Mouse (Mus musculus): ENCODE data around the gene Gal3st3. TPM values are rescaled to one million over a fixed set of nuclear protein-coding genes. Genes with fewer than 3 reads are reported as not detected.

Gal3st3 gene
- polyA plus RNA-seq, 2 experiments: 5.0 to 7.1 TPM

- Histone ChIP-seq H3K27me3 (ENCODE audit: control insufficient read depth, insufficient read depth, low read length) (no peaks in the 10 kb centered on the region), H3K4me3 (replicated peaks; ENCODE audit: low read length) (no peak overlapping the region), H3K36me3 (ENCODE audit: control insufficient read depth, insufficient read depth, low read length) (no peaks in the 10 kb centered on the region), H3K9ac (ENCODE audit: low read depth, low read length, severe bottlenecking) (no peak overlapping the region), H3K27ac (replicated peaks; ENCODE audit: low read depth, low read length) (no peak overlapping the region), H3K4me1 (ENCODE audit: control insufficient read depth, insufficient read depth, low read length) (no peaks in the 10 kb centered on the region), H3K9me3 (ENCODE audit: control insufficient read depth, low read length) (no peaks in the 10 kb centered on the region), H3K4me2 (replicated peaks; ENCODE audit: low read depth, low read length, severe bottlenecking) (no peak overlapping the region)
- WGBS: no CpG with 5 or more reads among the region's 1 CpGs
- TF ChIP-seq POLR2A (IDR thresholded peaks at IDR 0.05; ENCODE audit: borderline replicate concordance, extremely low read depth, insufficient read depth, insufficient read length): no peak
- DNase-seq (ENCODE audit: low spot score) (no peak), ATAC-seq (ENCODE audit: low FRiP score, low read depth) (no peak)
These were observed 57.9 kb downstream of the Gal3st3 start for GRCm38 (mm10) chr19:5356080-5356479.

Other genes starting within 250 kb of the Gal3st3 start
- 4.9 and 6.1 TPM in 2 replicates for gene Rin1, start 247.8 kb upstream of the Gal3st3 start, polyA plus RNA-seq (2012; rRNA removed)
- 2.5 and 2.6 TPM in 2 replicates for gene Rin1, start 247.8 kb upstream of the Gal3st3 start, polyA plus RNA-seq (2014; fragmentation: Nextera tagmentation; extraction: Ambion mirVana)
- gene Cd248, start 230.3 kb upstream of the Gal3st3 start, polyA plus RNA-seq (2012; rRNA removed): 97.5 and 115 TPM in 2 replicates
- 123 and 127 TPM in 2 replicates for gene Cd248, start 230.3 kb upstream of the Gal3st3 start, polyA plus RNA-seq (2014; fragmentation: Nextera tagmentation; extraction: Ambion mirVana)
- gene Tmem151a, start 212.8 kb upstream of the Gal3st3 start, polyA plus RNA-seq (2012; rRNA removed): 0.96 and 1.4 TPM in 2 replicates
- gene Tmem151a, start 212.8 kb upstream of the Gal3st3 start, polyA plus RNA-seq (2014; fragmentation: Nextera tagmentation; extraction: Ambion mirVana): 1.8 and 2.1 TPM in 2 replicates
- 121 and 130 TPM in 2 replicates for gene Yif1a, start 209.8 kb upstream of the Gal3st3 start, polyA plus RNA-seq (2012; rRNA removed)
- 129 and 144 TPM in 2 replicates for gene Yif1a, start 209.8 kb upstream of the Gal3st3 start, polyA plus RNA-seq (2014; fragmentation: Nextera tagmentation; extraction: Ambion mirVana)
- gene Cnih2, start 199.8 kb upstream of the Gal3st3 start, polyA plus RNA-seq (2012; rRNA removed): 40.8 and 60.9 TPM in 2 replicates
- gene Cnih2, start 199.8 kb upstream of the Gal3st3 start, polyA plus RNA-seq (2014; fragmentation: Nextera tagmentation; extraction: Ambion mirVana): 40.5 and 45.1 TPM in 2 replicates
- 192 and 235 TPM in 2 replicates for gene Rab1b, start 191.3 kb upstream of the Gal3st3 start, polyA plus RNA-seq (2012; rRNA removed)
- 249 and 255 TPM in 2 replicates for gene Rab1b, start 191.3 kb upstream of the Gal3st3 start, polyA plus RNA-seq (2014; fragmentation: Nextera tagmentation; extraction: Ambion mirVana)
- 45.8 and 54.0 TPM in 2 replicates for gene Klc2, start 179.8 kb upstream of the Gal3st3 start, polyA plus RNA-seq (2012; rRNA removed)
- gene Klc2, start 179.8 kb upstream of the Gal3st3 start, polyA plus RNA-seq (2014; fragmentation: Nextera tagmentation; extraction: Ambion mirVana): 14.9 and 16.3 TPM in 2 replicates
- gene Pacs1, start 25.2 kb upstream of the Gal3st3 start, polyA plus RNA-seq (2012; rRNA removed): 42.0 and 53.7 TPM in 2 replicates
- 30.7 and 33.1 TPM in 2 replicates for gene Pacs1, start 25.2 kb upstream of the Gal3st3 start, polyA plus RNA-seq (2014; fragmentation: Nextera tagmentation; extraction: Ambion mirVana)
- gene Sf3b2, start 2.9 kb upstream of the Gal3st3 start, polyA plus RNA-seq (2012; rRNA removed): 173 and 174 TPM in 2 replicates
- 289 and 335 TPM in 2 replicates for gene Sf3b2, start 2.9 kb upstream of the Gal3st3 start, polyA plus RNA-seq (2014; fragmentation: Nextera tagmentation; extraction: Ambion mirVana)
- not detected in 2 replicates for gene Catsper1, start 37.4 kb downstream of the Gal3st3 start, polyA plus RNA-seq (2012; rRNA removed)
- not detected in 2 replicates for gene Catsper1, start 37.4 kb downstream of the Gal3st3 start, polyA plus RNA-seq (2014; fragmentation: Nextera tagmentation; extraction: Ambion mirVana)
- 1.6 and 3.0 TPM in 2 replicates for gene Cst6, start 51.2 kb downstream of the Gal3st3 start, polyA plus RNA-seq (2012; rRNA removed)
- gene Cst6, start 51.2 kb downstream of the Gal3st3 start, polyA plus RNA-seq (2014; fragmentation: Nextera tagmentation; extraction: Ambion mirVana): 4.6 and 8.5 TPM in 2 replicates
- 39.4 and 41.8 TPM in 2 replicates for gene Eif1ad, start 68.4 kb downstream of the Gal3st3 start, polyA plus RNA-seq (2012; rRNA removed)
- 43.5 and 43.7 TPM in 2 replicates for gene Eif1ad, start 68.4 kb downstream of the Gal3st3 start, polyA plus RNA-seq (2014; fragmentation: Nextera tagmentation; extraction: Ambion mirVana)
- gene Banf1, start 68.8 kb downstream of the Gal3st3 start, polyA plus RNA-seq (2012; rRNA removed): 222 and 265 TPM in 2 replicates
- 411 and 420 TPM in 2 replicates for gene Banf1, start 68.8 kb downstream of the Gal3st3 start, polyA plus RNA-seq (2014; fragmentation: Nextera tagmentation; extraction: Ambion mirVana)
- gene Sart1, start 90.4 kb downstream of the Gal3st3 start, polyA plus RNA-seq (2012; rRNA removed): 49.7 and 66.4 TPM in 2 replicates
- gene Sart1, start 90.4 kb downstream of the Gal3st3 start, polyA plus RNA-seq (2014; fragmentation: Nextera tagmentation; extraction: Ambion mirVana): 67.1 and 76.1 TPM in 2 replicates
- gene Tsga10ip, start 104.2 kb downstream of the Gal3st3 start, polyA plus RNA-seq (2012; rRNA removed): 0.13 and 0.14 TPM in 2 replicates
- gene Tsga10ip, start 104.2 kb downstream of the Gal3st3 start, polyA plus RNA-seq (2014; fragmentation: Nextera tagmentation; extraction: Ambion mirVana): 0.18 TPM in 1 of 2 replicates, not detected in the other
- 163 and 236 TPM in 2 replicates for gene Drap1, start 126.6 kb downstream of the Gal3st3 start, polyA plus RNA-seq (2012; rRNA removed)
- 219 and 233 TPM in 2 replicates for gene Drap1, start 126.6 kb downstream of the Gal3st3 start, polyA plus RNA-seq (2014; fragmentation: Nextera tagmentation; extraction: Ambion mirVana)
- 97.5 and 132 TPM in 2 replicates for gene AI837181, start 126.8 kb downstream of the Gal3st3 start, polyA plus RNA-seq (2012; rRNA removed)
- 57.1 and 61.9 TPM in 2 replicates for gene AI837181, start 126.8 kb downstream of the Gal3st3 start, polyA plus RNA-seq (2014; fragmentation: Nextera tagmentation; extraction: Ambion mirVana)
- 0.06 and 0.09 TPM in 2 replicates for gene Fosl1, start 149.2 kb downstream of the Gal3st3 start, polyA plus RNA-seq (2012; rRNA removed)
- gene Fosl1, start 149.2 kb downstream of the Gal3st3 start, polyA plus RNA-seq (2014; fragmentation: Nextera tagmentation; extraction: Ambion mirVana): not detected in 2 replicates
- 6.6 and 6.9 TPM in 2 replicates for gene Ccdc85b, start 159.6 kb downstream of the Gal3st3 start, polyA plus RNA-seq (2012; rRNA removed)
- gene Ccdc85b, start 159.6 kb downstream of the Gal3st3 start, polyA plus RNA-seq (2014; fragmentation: Nextera tagmentation; extraction: Ambion mirVana): 6.5 and 7.0 TPM in 2 replicates
- 139 and 171 TPM in 2 replicates for gene Fibp, start 162.3 kb downstream of the Gal3st3 start, polyA plus RNA-seq (2012; rRNA removed)
- gene Fibp, start 162.3 kb downstream of the Gal3st3 start, polyA plus RNA-seq (2014; fragmentation: Nextera tagmentation; extraction: Ambion mirVana): 113 and 118 TPM in 2 replicates
- 0.33 and 0.56 TPM in 2 replicates for gene Ctsw, start 170.2 kb downstream of the Gal3st3 start, polyA plus RNA-seq (2012; rRNA removed)
- gene Ctsw, start 170.2 kb downstream of the Gal3st3 start, polyA plus RNA-seq (2014; fragmentation: Nextera tagmentation; extraction: Ambion mirVana): 0.96 and 1.2 TPM in 2 replicates
- gene Efemp2, start 175.6 kb downstream of the Gal3st3 start, polyA plus RNA-seq (2012; rRNA removed): 239 and 314 TPM in 2 replicates
- gene Efemp2, start 175.6 kb downstream of the Gal3st3 start, polyA plus RNA-seq (2014; fragmentation: Nextera tagmentation; extraction: Ambion mirVana): 193 and 202 TPM in 2 replicates
- 40.8 and 53.5 TPM in 2 replicates for gene Mus81, start 190.1 kb downstream of the Gal3st3 start, polyA plus RNA-seq (2012; rRNA removed)
- 33.9 and 38.7 TPM in 2 replicates for gene Mus81, start 190.1 kb downstream of the Gal3st3 start, polyA plus RNA-seq (2014; fragmentation: Nextera tagmentation; extraction: Ambion mirVana)
- 913 and 966 TPM in 2 replicates for gene Cfl1, start 192.1 kb downstream of the Gal3st3 start, polyA plus RNA-seq (2012; rRNA removed)
- gene Cfl1, start 192.1 kb downstream of the Gal3st3 start, polyA plus RNA-seq (2014; fragmentation: Nextera tagmentation; extraction: Ambion mirVana): 2,572 and 2,655 TPM in 2 replicates
- 2.4 and 3.1 TPM in 2 replicates for gene 1700020D05Rik, start 205.5 kb downstream of the Gal3st3 start, polyA plus RNA-seq (2012; rRNA removed)
- not detected in 2 replicates for gene 1700020D05Rik, start 205.5 kb downstream of the Gal3st3 start, polyA plus RNA-seq (2014; fragmentation: Nextera tagmentation; extraction: Ambion mirVana)
- gene Snx32, start 212.2 kb downstream of the Gal3st3 start, polyA plus RNA-seq (2012; rRNA removed): 23.6 and 26.0 TPM in 2 replicates
- 9.6 and 10.5 TPM in 2 replicates for gene Snx32, start 212.2 kb downstream of the Gal3st3 start, polyA plus RNA-seq (2014; fragmentation: Nextera tagmentation; extraction: Ambion mirVana)

Data from limb, embryonic 14.5 days (tissue).